Mouse (Mus musculus): ENCODE measurements around the gene Catsperd. TPM values are rescaled to one million over a fixed set of nuclear protein-coding genes. Genes with fewer than 3 reads are reported as not detected.
"Not testable (repeated sequence)": the region's sequence is repeated elsewhere in the genome, so short reads cannot be mapped to it uniquely, and the experiment has no call there.

Gene Catsperd
- polyA plus RNA-seq, 1 experiment from 2014 or later, result 0.38 TPM

GRCm38 (mm10) chr17:56604422-56604821 is 23.5 kb upstream of the Catsperd start:
- 93% methylated on average over 3 of the region's 3 CpGs for WGBS
- H3K36me3 ChIP-seq, result peaks cover 85% of the 10 kb centered on the region
- no peaks in the 10 kb centered on the region for H3K27me3 ChIP-seq (ENCODE audit: insufficient read depth, poor library complexity, severe bottlenecking)
- H3K4me1 ChIP-seq, result peaks cover 12% of the 10 kb centered on the region
- H3K27ac ChIP-seq, result no peak overlapping the region
- no peaks in the 10 kb centered on the region for H3K9me3 ChIP-seq
- DNase-seq (ENCODE audit: low spot score), result no peak
- H3K4me3 ChIP-seq, result no peak overlapping the region

- peaks cover 75% of the 10 kb centered on the region for H3K36me3 ChIP-seq
- no peaks in the 10 kb centered on the region for H3K9me3 ChIP-seq
- H3K27me3 ChIP-seq (ENCODE audit: insufficient read depth, poor library complexity, severe bottlenecking), result no peaks in the 10 kb centered on the region
- DNase-seq (ENCODE audit: low spot score), result no peak
- no peak overlapping the region for H3K27ac ChIP-seq
- 90% methylated on average over 9 of the region's 9 CpGs for WGBS
- no peak overlapping the region; the same call in 1 of the 2 replicates for H3K4me3 ChIP-seq
- peaks cover 17% of the 10 kb centered on the region for H3K4me1 ChIP-seq
Measured at GRCm38 (mm10) chr17:56605431-56605830, 22.5 kb upstream of the Catsperd start.

DNA sequence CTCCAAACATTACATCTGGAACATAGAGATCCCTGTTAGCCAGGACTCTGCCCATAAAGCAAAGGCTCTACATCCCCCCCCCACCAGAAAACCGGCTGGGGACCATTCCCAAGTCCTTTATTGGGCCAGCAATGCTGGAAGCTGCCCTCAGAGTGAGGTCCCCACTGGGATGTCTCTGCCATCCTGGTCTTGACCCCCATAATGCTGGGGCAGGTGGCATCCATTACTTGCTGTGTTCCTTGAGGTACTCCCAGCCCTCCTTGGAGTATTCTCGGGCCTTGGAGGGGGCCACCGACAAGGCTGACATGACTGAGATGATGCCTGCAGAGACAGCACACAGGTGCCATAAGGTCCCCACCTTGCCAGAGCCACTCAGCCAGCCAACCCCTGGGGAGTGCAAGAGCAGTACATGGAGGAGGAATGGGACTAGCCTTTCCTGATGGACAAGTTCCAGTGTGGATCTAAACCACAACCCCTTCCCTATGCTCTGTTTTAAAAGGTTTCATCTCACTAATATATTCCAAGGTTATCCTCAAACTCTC is 20.4 kb upstream of the Catsperd start:
- no peak overlapping the region for H3K27ac ChIP-seq
- no peak for DNase-seq (ENCODE audit: low spot score)
- WGBS, result 74% methylated on average over 3 of the region's 3 CpGs
- H3K9me3 ChIP-seq, result no peaks in the 10 kb centered on the region
- H3K4me3 ChIP-seq, result no peak overlapping the region
- H3K4me1 ChIP-seq, result peaks cover 29% of the 10 kb centered on the region
- no peaks in the 10 kb centered on the region for H3K27me3 ChIP-seq (ENCODE audit: insufficient read depth, poor library complexity, severe bottlenecking)
- peaks cover 53% of the 10 kb centered on the region for H3K36me3 ChIP-seq

GRCm38 (mm10) chr17:56608699-56609098 is 19.2 kb upstream of the Catsperd start:
- Histone ChIP-seq H3K27me3 (ENCODE audit: insufficient read depth, poor library complexity, severe bottlenecking) (no peaks in the 10 kb centered on the region), H3K4me1 (peaks cover 29% of the 10 kb centered on the region), H3K27ac (peak overlapping the region; percentile 93), H3K36me3 (peaks cover 42% of the 10 kb centered on the region), H3K4me3 (peak overlapping the region; percentile 72), H3K9me3 (no peaks in the 10 kb centered on the region)
- WGBS, result 46% methylated on average over 5 of the region's 5 CpGs
- no peak for DNase-seq (ENCODE audit: low spot score)

- H3K4me3 ChIP-seq, result peak within 1 kb of the TSS; percentile 72
- H3K9me3 ChIP-seq, result no peaks in the 10 kb centered on the region
- peak; percentile 98 for DNase-seq (ENCODE audit: low spot score)
- H3K27ac ChIP-seq, result peak within 1 kb of the TSS; percentile 93
- peaks cover 41% of the 10 kb centered on the region for H3K36me3 ChIP-seq
- WGBS, result under 1% methylated on average over 44 of the region's 44 CpGs
- H3K4me1 ChIP-seq, result peaks cover 35% of the 10 kb centered on the region
- H3K27me3 ChIP-seq (ENCODE audit: insufficient read depth, poor library complexity, severe bottlenecking), result no peaks in the 10 kb centered on the region
Measured at GRCm38 (mm10) chr17:56609452-56610171, 18.3 kb upstream of the Catsperd start, which contains the start of gene 2410015M20Rik. TSS of gene 2410015M20Rik (minus strand) at chr17:56609771.

- H3K27me3 ChIP-seq (ENCODE audit: insufficient read depth, poor library complexity, severe bottlenecking), result no peaks in the 10 kb centered on the region
- H3K4me3 ChIP-seq, result no peak overlapping the region; the same call in 1 of the 2 replicates
- no peak for DNase-seq (ENCODE audit: low spot score)
- H3K4me1 ChIP-seq, result peaks cover 44% of the 10 kb centered on the region
- H3K36me3 ChIP-seq, result peaks cover 41% of the 10 kb centered on the region
- 74% methylated on average over 2 of the region's 2 CpGs for WGBS
- 0 out of 2 replicates have a peak overlapping the region, but pooled peaks have one; percentile 56 for H3K27ac ChIP-seq
- no peaks in the 10 kb centered on the region for H3K9me3 ChIP-seq
Measured at GRCm38 (mm10) chr17:56611323-56611722, 16.6 kb upstream of the Catsperd start.

DNA sequence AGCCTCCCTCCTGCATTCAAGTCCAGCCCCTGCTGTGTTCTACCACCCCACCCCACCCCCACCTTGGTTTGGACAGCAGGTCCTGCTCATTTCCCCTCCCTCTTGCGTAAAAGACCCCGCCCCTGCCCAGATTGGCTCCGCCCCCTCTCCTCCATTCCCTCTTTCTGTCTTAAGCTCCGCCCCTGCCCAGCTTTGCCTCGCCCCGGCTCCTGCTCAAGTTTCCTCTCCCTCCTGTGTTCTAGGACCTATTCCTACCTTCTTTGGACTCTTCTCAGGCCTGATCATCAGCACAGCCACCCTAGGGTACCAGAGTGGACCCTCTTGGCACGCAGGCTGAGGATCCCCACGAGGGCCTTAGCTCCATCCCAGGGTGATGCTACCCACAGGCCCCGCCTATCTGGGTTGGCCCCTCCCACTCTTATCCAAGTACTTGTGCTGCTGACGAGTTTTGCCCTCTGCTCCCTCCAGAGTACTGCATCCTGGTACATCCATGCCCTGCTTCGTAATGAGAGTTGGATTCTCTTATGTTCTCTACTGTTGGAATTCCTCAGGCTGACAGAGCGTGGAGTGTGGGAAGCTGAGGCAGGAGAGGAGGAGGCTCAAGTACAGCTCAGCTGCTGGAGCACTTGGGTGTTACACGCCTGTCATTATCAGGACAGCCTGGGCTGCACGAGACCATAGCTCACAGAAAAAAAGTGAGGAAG is 15.9 kb upstream of the Catsperd start:
- H3K4me3 ChIP-seq, result peak overlapping the region; percentile 39
- H3K27ac ChIP-seq, result peak overlapping the region; percentile 56
- 13% methylated on average over 14 of the region's 14 CpGs for whole genome bisulfite sequencing
- peak; percentile 92 for DNase-seq (ENCODE audit: low spot score)
- H3K9me3 ChIP-seq, result no peaks in the 10 kb centered on the region
- peaks cover 41% of the 10 kb centered on the region for H3K36me3 ChIP-seq
- no peaks in the 10 kb centered on the region for H3K27me3 ChIP-seq (ENCODE audit: insufficient read depth, poor library complexity, severe bottlenecking)
- peaks cover 48% of the 10 kb centered on the region for H3K4me1 ChIP-seq

DNA sequence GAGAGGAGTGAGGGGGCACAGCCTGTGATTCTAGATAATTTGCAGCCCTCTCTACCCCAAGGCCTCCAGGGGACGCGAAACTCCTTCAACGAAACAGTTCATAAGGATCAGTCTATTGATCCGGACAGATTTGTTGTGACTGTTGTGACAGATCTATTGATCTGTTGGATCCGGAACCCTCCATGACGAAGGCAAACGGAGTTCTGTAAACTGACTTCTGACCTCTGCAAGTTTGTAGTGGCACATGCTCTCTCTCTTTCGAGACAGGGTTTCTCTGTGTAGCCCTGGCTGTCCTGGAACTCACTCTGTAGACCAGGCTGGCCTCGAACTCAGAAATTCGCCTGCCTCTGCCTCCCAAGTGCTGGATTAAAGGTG is 15.4 kb upstream of the Catsperd start:
- WGBS, result 72% methylated on average over 10 of the region's 10 CpGs
- not testable (repeated sequence) for H3K9me3 ChIP-seq; DNase-seq (ENCODE audit: low spot score); H3K27me3 ChIP-seq (ENCODE audit: insufficient read depth, poor library complexity, severe bottlenecking)
- peak overlapping the region; percentile 56; the same call in 1 of the 2 replicates for H3K27ac ChIP-seq
- peak overlapping the region; percentile 39 for H3K4me3 ChIP-seq
- peaks cover 40% of the 10 kb centered on the region for H3K36me3 ChIP-seq
- H3K4me1 ChIP-seq, result peaks cover 46% of the 10 kb centered on the region

GRCm38 (mm10) chr17:56613236-56613844 is 14.6 kb upstream of the Catsperd start, which contains the start of gene Rpl36:
TSS of gene Rpl36 (plus strand) at chr17:56613416.
- H3K9me3 ChIP-seq, result no peaks in the 10 kb centered on the region
- WGBS, result under 1% methylated on average over 52 of the region's 52 CpGs
- H3K36me3 ChIP-seq, result peaks cover 44% of the 10 kb centered on the region
- H3K27me3 ChIP-seq (ENCODE audit: insufficient read depth, poor library complexity, severe bottlenecking), result no peaks in the 10 kb centered on the region
- H3K27ac ChIP-seq, result peak within 1 kb of the TSS; percentile 96
- peak within 1 kb of the TSS; percentile 86 for H3K4me3 ChIP-seq
- H3K4me1 ChIP-seq, result peaks cover 42% of the 10 kb centered on the region
- DNase-seq (ENCODE audit: low spot score), result peak; percentile 97

- not testable (repeated sequence) for H3K27me3 ChIP-seq (ENCODE audit: insufficient read depth, poor library complexity, severe bottlenecking); H3K9me3 ChIP-seq; DNase-seq (ENCODE audit: low spot score)
- H3K36me3 ChIP-seq, result peaks cover 50% of the 10 kb centered on the region
- peak overlapping the region; percentile 96 for H3K27ac ChIP-seq
- peaks cover 37% of the 10 kb centered on the region for H3K4me1 ChIP-seq
- H3K4me3 ChIP-seq, result peak overlapping the region; percentile 86
- WGBS, result under 1% methylated on average over 26 of the region's 26 CpGs
Measured at GRCm38 (mm10) chr17:56613893-56614292, 14.1 kb upstream of the Catsperd start.

- no peak for DNase-seq (ENCODE audit: low spot score)
- Histone ChIP-seq H3K9me3 (no peaks in the 10 kb centered on the region), H3K4me1 (peaks cover 36% of the 10 kb centered on the region), H3K27ac (peak overlapping the region; percentile 96), H3K27me3 (ENCODE audit: insufficient read depth, poor library complexity, severe bottlenecking) (no peaks in the 10 kb centered on the region), H3K4me3 (peak overlapping the region; percentile 86), H3K36me3 (peaks cover 57% of the 10 kb centered on the region)
- WGBS, result 37% methylated on average over 14 of the region's 14 CpGs
Measured at GRCm38 (mm10) chr17:56614391-56615135, 13.4 kb upstream of the Catsperd start.

DNA sequence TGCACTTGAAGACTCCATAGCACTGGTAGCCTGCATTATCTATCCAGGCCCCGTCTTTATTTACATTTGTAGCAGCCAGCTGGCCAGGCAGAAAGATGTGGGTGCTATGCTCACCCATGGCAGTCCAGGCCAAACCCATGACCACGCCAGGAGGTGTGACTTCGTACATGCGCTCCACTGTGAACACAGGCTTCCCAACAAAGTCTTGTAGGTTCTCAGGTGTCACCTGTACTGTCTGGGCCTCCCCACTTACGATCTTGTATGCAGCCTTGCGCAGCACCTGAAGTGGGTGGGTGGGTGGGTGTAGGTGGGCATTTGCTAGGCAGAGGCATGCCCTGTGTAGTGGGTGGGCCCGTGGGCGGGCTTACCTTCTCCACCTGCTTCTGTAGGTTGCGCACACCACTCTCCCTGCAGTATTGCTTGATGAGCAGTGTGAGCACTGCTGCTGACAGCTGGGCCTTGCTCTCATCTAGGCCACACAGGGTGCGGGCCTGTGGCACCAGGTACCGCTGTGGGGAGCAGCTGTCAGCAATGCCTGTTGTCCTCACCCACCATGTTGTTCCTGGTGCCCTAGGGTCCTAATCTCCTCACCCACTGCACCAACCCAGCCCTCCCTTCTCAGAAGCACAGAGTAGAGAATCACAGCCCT is 12.7 kb upstream of the Catsperd start:
- peak overlapping the region; percentile 86 for H3K4me3 ChIP-seq
- peak overlapping the region; percentile 96; the same call in 1 of the 2 replicates for H3K27ac ChIP-seq
- WGBS, result 84% methylated on average over 11 of the region's 11 CpGs
- peaks cover 33% of the 10 kb centered on the region for H3K4me1 ChIP-seq
- H3K9me3 ChIP-seq, result no peaks in the 10 kb centered on the region
- no peaks in the 10 kb centered on the region for H3K27me3 ChIP-seq (ENCODE audit: insufficient read depth, poor library complexity, severe bottlenecking)
- peaks cover 64% of the 10 kb centered on the region for H3K36me3 ChIP-seq
- no peak for DNase-seq (ENCODE audit: low spot score)

All from heart, embryonic 10.5 days (tissue).